Mouse (Mus musculus) effector memory CD4-positive, alpha-beta T cell, adult 5 months (primary cell): ENCODE measurements around the gene Zbtb2. TPM values are rescaled to one million over a fixed set of nuclear protein-coding genes. Genes with fewer than 3 reads are reported as not detected.

Experiments
- polyA plus RNA-seq: library from polyadenylated mRNA; unstranded; fragments of 100-300 nt; shearing (Covaris generic); gene quantifications from one replicate; pipeline ENCODE4 v1.2.1, GENCODE M21; 2017

Gene Zbtb2
- 46.5 TPM for polyA plus RNA-seq

DNA sequence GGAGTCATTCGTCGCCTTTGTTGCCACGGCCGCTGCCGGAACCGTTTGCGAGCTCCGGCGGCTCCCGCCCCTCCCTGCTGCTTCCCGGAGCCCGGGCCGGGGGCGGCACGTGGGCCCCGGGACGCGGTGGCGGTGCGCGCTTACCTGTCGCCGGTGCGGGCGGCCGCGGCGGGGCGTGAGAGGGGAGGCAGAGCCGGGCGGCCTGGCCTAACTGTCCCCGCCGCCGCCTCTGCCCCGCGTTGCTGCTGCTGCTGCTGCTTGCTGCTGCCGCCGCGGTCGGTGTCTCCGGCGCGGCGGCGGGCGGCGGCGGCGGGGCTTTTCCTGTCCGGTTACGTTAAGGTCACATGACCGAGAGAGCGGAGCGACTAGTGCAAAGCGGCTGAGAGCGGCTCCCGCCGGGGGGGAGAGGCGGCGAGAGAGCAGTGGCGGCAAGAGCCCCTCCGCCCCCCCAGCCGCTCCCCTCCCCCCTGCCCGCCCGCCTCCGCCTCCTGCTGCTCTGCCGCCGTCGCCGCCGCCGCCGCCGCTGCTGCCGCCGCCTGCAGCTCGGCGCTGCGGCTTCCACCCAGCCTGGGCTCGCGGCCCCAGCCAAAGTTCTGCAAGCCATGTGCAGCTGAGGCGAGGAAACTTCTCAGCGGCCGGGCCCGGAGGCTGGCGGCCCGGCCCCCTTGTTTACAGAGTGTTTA is at the start of gene Zbtb2:
Gene Zbtb2 (minus strand): TSS at position 408 of the 683 bp plus-strand sequence.

DNA sequence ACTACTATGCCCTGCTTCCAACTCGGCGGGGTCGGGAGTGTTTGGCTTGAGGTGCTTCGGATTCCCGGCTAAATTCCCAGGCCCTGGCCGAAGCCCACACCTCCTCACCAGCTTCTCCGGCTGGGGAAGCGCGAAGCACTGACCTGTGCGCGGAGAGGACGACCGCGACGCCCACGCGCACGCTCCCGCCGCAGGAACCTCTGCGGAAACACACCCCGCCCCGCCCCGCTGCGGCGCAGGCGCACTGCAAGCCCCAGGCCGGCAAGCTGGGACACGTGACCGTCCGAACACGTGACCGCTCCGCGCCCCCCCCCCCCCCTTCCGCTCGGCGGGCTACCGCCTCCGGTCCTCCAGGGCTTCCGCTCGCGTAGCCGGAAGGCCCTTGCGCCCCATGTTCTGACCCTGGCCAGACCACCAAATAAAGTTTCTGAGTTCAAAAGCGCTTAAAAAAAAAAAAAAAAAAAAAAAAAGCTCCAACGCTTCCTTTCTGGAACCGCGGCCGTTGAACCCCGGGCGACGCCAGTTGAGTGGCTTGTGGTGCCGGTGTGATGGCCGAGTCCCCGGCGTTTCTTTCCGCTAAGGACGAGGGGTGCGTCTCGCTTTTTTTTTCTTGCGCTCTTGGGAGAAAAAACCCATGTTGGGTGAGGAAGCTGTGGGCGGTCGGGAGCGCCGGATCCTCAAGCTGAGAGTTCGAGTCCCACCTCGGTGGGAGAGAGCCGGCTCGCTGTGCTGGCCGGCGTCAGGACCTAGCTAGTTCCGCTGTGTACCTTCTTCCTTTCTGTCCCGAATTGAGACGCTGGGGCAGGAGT is 44.4 kb upstream of the Zbtb2 start, which contains the start of the genes Rmnd1 and Armt1:
Gene Rmnd1 (minus strand): TSS at position 266 of the 809 bp plus-strand sequence.
Gene Armt1 (plus strand): TSS at position 345 of the 809 bp plus-strand sequence.

Other genes with a start within 250 kb of the Zbtb2 start
- gene Akap12, start 121.7 kb downstream of the Zbtb2 start, polyA plus RNA-seq, result 6.9 TPM
- gene Rmnd1, start 44.3 kb upstream of the Zbtb2 start, polyA plus RNA-seq, result 26.3 TPM
- 10.8 TPM for gene Armt1, start 44.4 kb upstream of the Zbtb2 start, polyA plus RNA-seq
- 0.55 TPM for gene Ccdc170, start 94.4 kb upstream of the Zbtb2 start, polyA plus RNA-seq
- 2.3 TPM for gene Esr1, start 223.5 kb upstream of the Zbtb2 start, polyA plus RNA-seq